Mouse (Mus musculus): ENCODE data around the gene Specc1l. TPM values are rescaled to one million over a fixed set of nuclear protein-coding genes. Genes with fewer than 3 reads are reported as not detected.
A peak's percentile ranks its signal among the peaks of the same experiment; 100 is the strongest.
"Not testable (repeated sequence)": the region's sequence is repeated elsewhere in the genome, so short reads cannot be mapped to it uniquely, and the experiment has no call there.

The Specc1l gene
- total RNA-seq, 4 experiments from 2014 or later: 41.3 to 50.8 (median 42.7) TPM

DNA sequence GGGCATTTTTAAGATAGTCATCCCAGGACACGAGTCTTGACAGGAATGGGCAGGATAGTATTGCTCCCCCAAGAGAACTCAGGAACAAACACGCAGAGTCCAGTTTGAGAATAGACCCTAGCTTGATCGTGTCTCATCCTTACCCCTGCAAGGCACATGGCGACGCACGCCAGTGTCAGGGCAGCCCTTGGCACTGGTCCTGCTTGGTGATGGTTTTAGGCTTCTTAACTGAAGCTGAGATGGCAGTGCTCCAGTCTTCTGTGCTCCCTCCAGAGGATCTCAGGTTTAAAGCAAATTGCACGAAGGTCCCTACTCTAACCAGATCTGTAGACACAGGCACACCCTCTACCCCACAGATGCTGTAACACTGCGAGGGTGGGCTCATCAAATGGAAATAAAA lies 103.9 kb downstream of the Specc1l start:
- DNase-seq (ENCODE audit: low spot score in 2 of 2): no peak

DNA sequence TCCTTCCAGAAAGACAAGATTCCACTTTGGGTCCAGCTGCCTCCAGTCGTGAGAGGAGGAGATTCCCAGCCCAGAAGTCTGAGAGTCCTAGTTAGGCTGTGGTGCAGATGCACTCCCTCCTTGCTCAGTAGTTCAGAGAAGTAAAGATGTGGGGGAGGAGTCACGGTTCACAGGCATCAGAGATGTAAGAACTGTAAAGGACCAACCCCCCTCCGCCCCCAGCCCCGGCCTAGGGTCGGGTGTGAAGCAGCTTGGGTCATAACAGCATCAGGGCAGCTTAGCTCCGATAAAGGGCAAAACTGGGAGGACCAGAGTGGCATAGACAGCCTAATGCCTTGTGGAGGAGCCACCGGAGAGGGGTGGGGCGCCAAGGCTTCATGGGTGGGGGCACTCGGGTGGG lies 104.6 kb downstream of the Specc1l start:
- DNase-seq (ENCODE audit: low spot score in 2 of 2): no peak

- no peak for DNase-seq (ENCODE audit: low spot score in 2 of 2)
These were observed 104.8 kb downstream of the Specc1l start, which contains the start of gene Adora2a for GRCm38 (mm10) chr10:75316872-75316907. Gene Adora2a, plus strand, starts transcription at chr10:75316877.

- DNase-seq (ENCODE audit: low spot score in 2 of 2): peak in 1 of 2 experiments; percentile 21
These were observed 105.3 kb downstream of the Specc1l start for GRCm38 (mm10) chr10:75316908-75317761.

- no peak for DNase-seq (ENCODE audit: low spot score in 2 of 2)
These were observed 106.3 kb downstream of the Specc1l start for GRCm38 (mm10) chr10:75318206-75318605.

DNA sequence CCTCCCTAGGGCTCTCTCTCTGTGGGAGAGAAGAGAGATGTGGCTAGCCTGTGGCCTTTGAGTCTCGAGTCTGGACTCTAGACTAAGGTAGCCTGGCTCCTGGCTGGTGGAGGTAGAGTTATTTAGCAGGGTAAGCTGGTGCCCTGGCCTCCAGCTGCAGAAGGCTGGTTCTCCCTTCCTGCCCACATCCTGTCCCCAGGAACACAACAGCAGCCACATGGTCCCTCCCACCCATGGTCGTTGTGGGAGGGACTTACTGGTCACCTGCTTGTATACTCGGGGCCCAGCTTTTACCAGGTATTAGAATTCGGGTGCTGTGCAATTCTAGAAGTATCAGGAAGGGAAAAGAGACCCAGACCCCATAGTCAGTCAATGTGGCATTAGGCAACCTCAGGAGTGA lies 108.4 kb downstream of the Specc1l start:
- no peak for DNase-seq (ENCODE audit: low spot score in 2 of 2)

GRCm38 (mm10) chr10:75322966-75323365 lies 111.1 kb downstream of the Specc1l start:
- no peak for DNase-seq (ENCODE audit: low spot score in 2 of 2)

DNA sequence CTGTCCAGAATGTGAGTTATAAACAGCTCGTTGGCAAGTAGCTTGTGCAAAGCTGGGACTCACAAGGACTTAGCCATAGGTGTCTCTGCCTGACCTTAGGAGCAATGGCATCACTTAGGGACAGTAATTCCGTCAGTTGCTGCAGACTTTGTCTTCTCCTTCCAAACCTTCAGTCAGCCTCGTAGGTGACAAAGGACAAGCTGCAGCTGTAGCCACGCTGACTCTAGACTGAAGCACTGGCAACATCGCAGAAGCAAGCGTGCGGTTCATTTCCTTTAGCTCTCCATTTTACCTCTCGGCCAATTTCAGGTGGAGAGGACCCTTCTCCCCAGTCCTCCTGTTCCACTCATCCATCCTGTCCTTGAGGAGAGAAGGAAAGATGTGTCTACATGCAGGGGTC lies 112.1 kb downstream of the Specc1l start:
- no peak for DNase-seq (ENCODE audit: low spot score in 2 of 2)

DNA sequence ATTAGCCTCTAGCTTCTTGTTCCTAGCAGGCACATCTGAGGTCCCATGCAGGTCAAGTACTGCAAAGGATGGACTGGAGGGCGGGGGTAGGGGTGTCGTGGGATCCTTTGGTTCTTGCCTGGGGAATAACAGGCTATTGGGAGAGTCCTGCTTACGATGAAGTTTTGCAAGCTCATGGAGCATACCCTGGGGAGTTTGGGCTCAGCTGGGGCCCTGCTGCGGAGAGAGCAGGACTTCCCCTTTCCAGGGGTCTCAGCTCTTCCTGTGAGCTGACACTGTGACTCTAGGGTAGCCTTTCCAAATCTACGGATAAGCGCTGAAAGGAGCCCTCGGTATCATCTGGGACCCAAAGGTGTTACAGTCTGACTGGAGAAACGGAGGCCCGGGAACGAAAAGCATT lies 112.5 kb downstream of the Specc1l start:
- no peak for DNase-seq (ENCODE audit: low spot score in 2 of 2)

- DNase-seq (ENCODE audit: low spot score in 2 of 2): no peak
These were observed 113.9 kb downstream of the Specc1l start for GRCm38 (mm10) chr10:75325821-75326220.

- no peak for DNase-seq (ENCODE audit: low spot score in 2 of 2)
These were observed 114.7 kb downstream of the Specc1l start for GRCm38 (mm10) chr10:75326553-75326952.

GRCm38 (mm10) chr10:75327081-75327480 lies 115.2 kb downstream of the Specc1l start:
- DNase-seq (ENCODE audit: low spot score in 2 of 2): no peak

DNA sequence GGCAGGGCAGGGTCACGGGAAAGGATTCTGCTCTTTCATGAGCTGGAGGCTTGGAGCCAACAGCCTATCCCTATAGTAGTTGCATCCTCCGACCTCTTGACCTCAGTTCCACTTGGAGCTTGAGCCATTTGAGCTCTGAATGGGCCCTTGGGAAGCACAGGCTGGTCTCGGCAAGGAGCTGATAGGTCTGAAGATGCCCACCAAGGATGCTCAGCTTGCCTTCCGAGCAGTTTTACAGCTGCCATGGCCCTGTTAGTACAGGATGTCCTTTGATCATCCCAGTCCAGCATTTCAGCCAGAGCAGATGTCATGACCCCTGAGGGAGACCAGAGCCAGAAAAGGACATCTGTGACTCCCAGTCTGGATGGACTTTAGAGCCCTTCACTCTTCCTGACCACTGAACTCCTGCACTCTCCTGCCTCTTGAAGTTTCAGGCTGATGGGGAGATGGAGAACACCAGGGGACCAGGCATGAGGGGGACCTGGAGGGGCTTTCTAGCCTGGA lies 116.4 kb downstream of the Specc1l start:
- DNase-seq (ENCODE audit: low spot score in 2 of 2): no peak

- DNase-seq (ENCODE audit: low spot score in 2 of 2): no peak
These were observed 120.4 kb downstream of the Specc1l start for GRCm38 (mm10) chr10:75332268-75332667.

DNA sequence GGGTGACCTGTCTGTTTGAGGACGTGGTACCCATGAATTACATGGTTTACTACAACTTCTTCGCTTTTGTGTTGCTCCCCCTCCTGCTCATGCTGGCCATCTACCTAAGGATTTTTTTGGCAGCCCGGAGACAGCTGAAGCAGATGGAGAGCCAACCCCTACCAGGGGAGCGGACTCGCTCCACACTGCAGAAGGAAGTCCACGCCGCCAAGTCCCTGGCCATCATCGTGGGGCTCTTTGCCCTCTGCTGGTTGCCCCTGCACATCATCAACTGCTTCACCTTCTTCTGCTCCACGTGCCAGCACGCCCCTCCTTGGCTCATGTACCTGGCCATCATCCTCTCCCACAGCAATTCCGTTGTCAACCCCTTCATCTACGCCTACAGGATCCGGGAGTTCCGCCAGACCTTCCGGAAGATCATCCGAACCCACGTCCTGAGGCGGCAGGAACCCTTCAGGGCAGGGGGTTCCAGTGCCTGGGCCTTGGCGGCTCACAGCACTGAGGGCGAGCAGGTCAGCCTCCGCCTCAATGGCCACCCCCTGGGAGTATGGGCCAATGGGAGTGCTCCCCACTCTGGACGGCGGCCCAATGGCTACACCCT lies 121.4 kb downstream of the Specc1l start:
- DNase-seq (ENCODE audit: low spot score in 2 of 2): no peak

GRCm38 (mm10) chr10:75334175-75334574 lies 122.3 kb downstream of the Specc1l start:
- DNase-seq (ENCODE audit: low spot score in 2 of 2): no peak

GRCm38 (mm10) chr10:75335075-75335474 lies 123.2 kb downstream of the Specc1l start:
- no peak for DNase-seq (ENCODE audit: low spot score in 2 of 2)

DNA sequence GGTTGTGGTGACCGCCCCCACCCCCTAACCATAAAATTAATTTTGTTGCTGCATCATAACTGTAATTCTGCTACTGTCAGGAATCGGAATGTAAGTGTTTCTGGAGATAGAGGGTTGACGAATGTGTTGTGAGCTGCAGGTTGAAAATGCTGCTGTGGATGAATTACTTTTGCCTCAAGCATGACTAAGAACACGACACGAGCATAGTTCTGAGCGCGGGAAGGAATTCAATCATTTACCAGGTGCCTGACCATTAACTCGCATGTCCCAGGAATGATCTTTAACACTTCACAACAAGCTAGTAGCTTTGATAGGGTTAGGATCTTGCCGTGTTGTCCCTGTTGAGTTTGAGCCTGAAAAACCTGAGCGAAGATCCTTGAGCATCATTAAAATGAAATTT lies 125.4 kb downstream of the Specc1l start:
- no peak for DNase-seq (ENCODE audit: low spot score in 2 of 2)

DNA sequence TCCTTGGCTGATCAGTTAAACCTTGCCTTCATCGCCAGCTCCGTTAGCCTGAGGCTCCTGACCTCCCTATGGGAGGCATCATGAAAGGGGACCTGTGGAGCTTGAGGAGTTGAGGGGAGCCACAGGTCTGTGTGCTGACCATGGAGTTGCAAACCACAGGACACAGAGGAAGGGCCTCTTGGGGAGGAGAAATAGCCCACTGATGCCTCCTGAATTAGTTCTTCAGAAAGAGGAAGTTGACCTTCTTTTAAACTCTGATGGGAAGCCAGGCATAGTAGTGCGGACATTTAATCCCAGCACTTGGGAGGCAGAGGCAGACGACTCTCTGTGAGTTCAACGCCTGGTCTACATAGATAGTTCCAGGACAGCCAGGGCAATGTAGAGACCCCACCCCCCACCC lies 127.0 kb downstream of the Specc1l start:
- no peak for DNase-seq (ENCODE audit: low spot score in 2 of 2)

GRCm38 (mm10) chr10:75339377-75339776 lies 127.5 kb downstream of the Specc1l start:
- DNase-seq (ENCODE audit: low spot score in 2 of 2): no peak

DNA sequence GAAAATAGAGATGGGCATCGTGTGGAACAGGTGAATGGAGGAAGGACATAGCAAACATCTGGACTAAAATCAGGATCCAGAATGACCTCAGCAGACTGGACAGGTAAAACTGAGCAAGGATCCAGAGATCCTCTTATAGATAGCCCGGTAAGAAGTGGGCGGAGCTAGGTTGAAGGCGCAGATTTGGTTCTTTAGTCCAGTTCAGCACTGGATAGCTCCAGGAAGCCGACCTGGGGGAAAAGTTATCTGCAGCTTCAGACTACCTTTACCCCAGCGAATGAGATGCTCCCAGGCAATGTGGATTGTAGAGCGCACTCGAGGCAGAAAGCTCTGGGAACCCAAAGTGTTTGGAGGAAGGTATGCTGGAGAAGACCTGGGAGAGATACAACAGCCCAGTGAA lies 130.1 kb downstream of the Specc1l start:
- DNase-seq (ENCODE audit: low spot score in 2 of 2): no peak

DNA sequence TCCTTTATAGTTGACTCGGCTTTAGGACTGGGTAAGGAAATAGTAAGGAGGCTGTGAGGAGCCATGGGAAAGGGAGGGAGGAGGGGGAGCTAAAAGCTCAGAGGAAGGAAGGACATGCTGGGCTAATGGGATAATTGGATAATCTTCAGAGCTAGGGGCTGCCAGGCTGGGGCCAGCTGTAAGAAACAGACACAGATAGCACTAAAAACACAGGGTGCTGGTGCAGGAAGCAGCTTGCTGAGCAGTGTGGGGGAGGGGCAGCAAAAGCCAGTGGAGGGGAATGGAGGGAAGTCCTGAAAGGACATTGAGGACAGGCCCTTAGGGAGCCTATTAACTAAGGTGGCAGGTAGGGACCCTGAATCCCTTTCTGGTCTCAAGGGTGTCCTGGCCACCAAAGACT lies 132.7 kb downstream of the Specc1l start:
- not testable (repeated sequence) for DNase-seq (ENCODE audit: low spot score in 2 of 2)

- DNase-seq (ENCODE audit: low spot score in 2 of 2): no peak
These were observed 133.4 kb downstream of the Specc1l start for GRCm38 (mm10) chr10:75345265-75345664.

Data from layer of hippocampus, adult 8-10 months (tissue).